In the genomic region with DNA sequence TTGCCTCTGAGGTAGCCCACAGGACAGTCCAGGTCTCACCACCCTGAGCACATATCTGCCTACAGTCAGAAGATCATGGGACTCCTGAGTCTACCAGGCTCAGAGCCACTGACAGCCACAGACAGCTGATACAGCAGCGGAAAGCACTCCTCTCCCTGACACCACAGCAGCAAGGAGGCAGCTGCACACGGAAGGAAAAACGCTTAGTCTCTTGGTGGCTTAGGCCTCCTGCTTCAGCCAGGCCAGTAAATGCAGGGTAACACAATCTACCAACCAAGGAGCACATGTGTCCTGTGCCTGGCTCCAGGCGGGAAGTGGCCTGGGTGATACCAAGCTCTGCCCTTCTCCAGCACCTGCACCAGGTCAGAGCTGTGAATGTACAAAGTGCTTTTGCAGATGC, we compare ENCODE assay signal across 18 mouse cellular contexts.
DNase-seq lines count a peak whose midpoint lies in the region; ATAC-seq and TF ChIP-seq lines count a peak whose summit lies in the region.
"Had no signal": no experiment of that assay in that cellular context is flagged by ENCODE, and none has a peak within 500 bp of the region (broad histone marks: within the 10 kb centered on the region; RNA-seq: fewer than 3 reads in every experiment).

No protein-coding gene starts in this region.

- ATAC-seq in kidney, postnatal 0 days (replicated peaks; ENCODE audit: low FRiP score, low read depth), result no peak
- peak; percentile 61; the same call in 1 of the 2 replicates for ATAC-seq in embryonic facial prominence, embryonic 14.5 days (ENCODE audit: low read depth)

- peak overlapping the region; percentile 81 for H3K27ac ChIP-seq in gastrocnemius, adult 2 months
- peak overlapping the region; percentile 25; the same call in 1 of the 2 replicates for H3K27ac ChIP-seq in kidney, postnatal 0 days
- no peak overlapping the region for H3K27ac ChIP-seq in embryonic facial prominence, embryonic 14.5 days (replicated peaks; ENCODE audit: low read depth, low read length)
- H3K27ac ChIP-seq: embryonic facial prominence, embryonic 12.5 days; forebrain, embryonic 10.5 days; hindbrain, embryonic 15.5 days; lung, embryonic 15.5 days had no signal

- intact Hi-C loops in gastrocnemius, adult 2 months (cut with DNase I), result loop anchor here (5.0 kb wide), 2 partner anchors 37 to 43 kb away; no protein-coding TSS in a partner anchor

- DNase-seq in gastrocnemius, adult 2 months, result peak; percentile 75
- DNase-seq in gastrocnemius, postnatal 4 days (ENCODE audit: low spot score in 2 of 2), result no peak
- peak; percentile 42 for DNase-seq in kidney, postnatal 0 days (ENCODE audit: low spot score)
- DNase-seq in kidney, postnatal 36 days, result no peak
- DNase-seq in embryonic facial prominence, embryonic 14.5 days (ENCODE audit: low spot score), result peak; percentile 56
- peak; percentile 66 for DNase-seq in mesoderm, embryonic 11.5 days (ENCODE audit: low read depth, low spot score)
- no peak for DNase-seq in cerebellum, adult 18-20 months
- DNase-seq in T-cell, adult 2 months (ENCODE audit: low spot score), result no peak
- DNase-seq: adrenal gland, adult 8-10 months; cerebellum, adult 8-10 months; kidney, adult 8-10 months; layer of hippocampus, adult 9-11 months; thymus, postnatal 14 days had no signal

- TF ChIP-seq CTCF in gastrocnemius, adult 2 months (IDR thresholded peaks at IDR 0.05), result no peak
- no peak for TF ChIP-seq CTCF in kidney, postnatal 0 days (IDR thresholded peaks at IDR 0.05; ENCODE audit: low read depth)

- H3K27me3 ChIP-seq in kidney, postnatal 0 days (ENCODE audit: insufficient read depth, low read length), result no peaks in the 10 kb centered on the region
- no peaks in the 10 kb centered on the region for H3K27me3 ChIP-seq in embryonic facial prominence, embryonic 14.5 days (replicated peaks; ENCODE audit: control insufficient read depth, insufficient read depth, low read length)
- H3K27me3 ChIP-seq: embryonic facial prominence, embryonic 12.5 days; hindbrain, embryonic 15.5 days; lung, embryonic 15.5 days; megakaryocyte, embryonic 14.5 days had no signal

- H3K9ac ChIP-seq in kidney, postnatal 0 days (ENCODE audit: low read depth, low read length), result no peak overlapping the region
- no peak overlapping the region for H3K9ac ChIP-seq in embryonic facial prominence, embryonic 14.5 days (ENCODE audit: low read depth, low read length)
- H3K9ac ChIP-seq: embryonic facial prominence, embryonic 12.5 days; hindbrain, embryonic 15.5 days; lung, embryonic 15.5 days had no signal

- no peaks in the 10 kb centered on the region for H3K36me3 ChIP-seq in kidney, postnatal 0 days (ENCODE audit: insufficient read depth, low read length)
- H3K36me3 ChIP-seq in embryonic facial prominence, embryonic 14.5 days (ENCODE audit: control insufficient read depth, insufficient read depth, low read length), result no peaks in the 10 kb centered on the region
- H3K36me3 ChIP-seq: embryonic facial prominence, embryonic 12.5 days; forebrain, embryonic 10.5 days; hindbrain, embryonic 15.5 days; lung, embryonic 15.5 days had no signal

- H3K9me3 ChIP-seq in kidney, postnatal 0 days (replicated peaks; ENCODE audit: low read length), result no peaks in the 10 kb centered on the region
- no peaks in the 10 kb centered on the region for H3K9me3 ChIP-seq in embryonic facial prominence, embryonic 14.5 days (ENCODE audit: control insufficient read depth, low read length)
- H3K9me3 ChIP-seq: embryonic facial prominence, embryonic 12.5 days; forebrain, embryonic 10.5 days; hindbrain, embryonic 15.5 days; lung, embryonic 15.5 days; megakaryocyte, embryonic 14.5 days had no signal

- 45% methylated on average over 4 of the region's 4 CpGs for WGBS in kidney, postnatal 0 days
- whole genome bisulfite sequencing in embryonic facial prominence, embryonic 14.5 days, result 51% methylated on average over 4 of the region's 4 CpGs

- H3K4me2 ChIP-seq in kidney, postnatal 0 days (ENCODE audit: low read length), result no peak overlapping the region
- H3K4me2 ChIP-seq in embryonic facial prominence, embryonic 14.5 days (ENCODE audit: low read depth, low read length), result no peak overlapping the region
- H3K4me2 ChIP-seq: embryonic facial prominence, embryonic 12.5 days; hindbrain, embryonic 15.5 days; lung, embryonic 15.5 days had no signal

- no peak overlapping the region for H3K4me3 ChIP-seq in gastrocnemius, adult 2 months
- no peak overlapping the region for H3K4me3 ChIP-seq in kidney, postnatal 0 days (replicated peaks; ENCODE audit: low read depth, low read length)
- no peak overlapping the region for H3K4me3 ChIP-seq in embryonic facial prominence, embryonic 14.5 days (ENCODE audit: low read depth, low read length)
- H3K4me3 ChIP-seq: embryonic facial prominence, embryonic 12.5 days; forebrain, embryonic 10.5 days; hindbrain, embryonic 15.5 days; lung, embryonic 15.5 days; megakaryocyte, embryonic 14.5 days had no signal

- 0 out of 2 replicates have a peak, but pooled peaks cover 4% of the 10 kb centered on the region for H3K4me1 ChIP-seq in kidney, postnatal 0 days (replicated peaks; ENCODE audit: insufficient read depth, low read length)
- H3K4me1 ChIP-seq in embryonic facial prominence, embryonic 14.5 days (ENCODE audit: control insufficient read depth, insufficient read depth, low read length), result peaks cover 20% of the 10 kb centered on the region

Comparison
In these comparisons a context has a peak if more than half of its experiments do, and no peak if none do; other contexts are left out.
1. DNase-seq: peak in gastrocnemius, adult 2 months (single experiment), kidney, postnatal 0 days (single experiment), embryonic facial prominence, embryonic 14.5 days (single experiment) and mesoderm, embryonic 11.5 days (single experiment); none in gastrocnemius, postnatal 4 days (0 of 2), kidney, postnatal 36 days (0 of 2), cerebellum, adult 18-20 months (0 of 2) and T-cell, adult 2 months (single experiment).